Mouse (Mus musculus) gastrocnemius, postnatal 10 days (tissue): Measurements from ENCODE around the gene Haus2. TPM values are rescaled to one million over a fixed set of nuclear protein-coding genes. Genes with fewer than 3 reads are reported as not detected.

Experiments used
- DNase-seq: peaks from one replicate; pipeline ENCODE4 v3.0.0; 2021; ENCODE audit warnings: mixed read lengths
- total RNA-seq, 2 experiments: library from RNA; stranded (reverse); gene quantifications; 2 replicates each; pipeline ENCODE4 v1.2.3; 2021

Haus2 gene
- total RNA-seq, 2 experiments from 2014 or later = 8.2 TPM

- DNase-seq = no peak
These were observed 54.4 kb downstream of the Haus2 start for GRCm38 (mm10) chr2:120663491-120664154.

GRCm38 (mm10) chr2:120667446-120667845 lies 58.3 kb downstream of the Haus2 start:
- no peak for DNase-seq

- DNase-seq = no peak
These were observed 61.1 kb downstream of the Haus2 start for GRCm38 (mm10) chr2:120670253-120670652.

Other genes starting within 250 kb of the Haus2 start
- gene Ganc, start 205.5 kb upstream of the Haus2 start, total RNA-seq = 10 to 100 TPM; 29.1 to 30.8 TPM
- 10 to 100 TPM; 36.4 to 40.4 TPM for gene Tmem87a, start 205.3 kb upstream of the Haus2 start, total RNA-seq
- 10 to 100 TPM; 92.4 to 94.1 TPM for gene Capn3, start 153.4 kb upstream of the Haus2 start, total RNA-seq
- 100 to 1,000 TPM; 222 to 256 TPM for gene Zfp106, start 45.5 kb upstream of the Haus2 start, total RNA-seq
- 10 to 100 TPM; 43.9 to 56.8 TPM for gene Snap23, start 41.7 kb upstream of the Haus2 start, total RNA-seq
- 10 to 100 TPM; 11.5 to 12.0 TPM for gene Lrrc57, start 137 bp downstream of the Haus2 start, total RNA-seq
- 10 to 100 TPM; 12.5 to 21.5 TPM for gene Stard9, start 19.7 kb downstream of the Haus2 start, total RNA-seq
- gene Cdan1, start 240.7 kb downstream of the Haus2 start, total RNA-seq = 1 to 10 TPM; 8.1 to 9.8 TPM
- 10 to 100 TPM in 1 of 2 experiments, 1 to 10 TPM in 1; 8.6 to 12.5 TPM for gene Ttbk2, start 241.2 kb downstream of the Haus2 start, total RNA-seq